Mouse (Mus musculus) liver, adult 2 months (tissue): ENCODE measurements at regions not wholly inside any gene's neighbourhood (a gene's known extent, or its start where the extent isn't known, plus 50 kb on each side); places are given as distances from the start of the nearest gene placed in this dataset.

ENCODE experiments used
- CTCF ChIP-seq: fragments of 200-500 bp; IDR thresholded peaks from 2 replicates; pipeline ENCODE4 v1.5.1; 2011; ENCODE audit warnings: low read depth, low read length, control low read depth
- POLR2A ChIP-seq: fragments of 200-500 bp; IDR thresholded peaks from 2 replicates; pipeline ENCODE4 v1.6.1; 2011; ENCODE audit warnings: low read length, control low read depth; ENCODE audit not compliant: insufficient read depth; ENCODE audit errors: extremely low read depth

DNA sequence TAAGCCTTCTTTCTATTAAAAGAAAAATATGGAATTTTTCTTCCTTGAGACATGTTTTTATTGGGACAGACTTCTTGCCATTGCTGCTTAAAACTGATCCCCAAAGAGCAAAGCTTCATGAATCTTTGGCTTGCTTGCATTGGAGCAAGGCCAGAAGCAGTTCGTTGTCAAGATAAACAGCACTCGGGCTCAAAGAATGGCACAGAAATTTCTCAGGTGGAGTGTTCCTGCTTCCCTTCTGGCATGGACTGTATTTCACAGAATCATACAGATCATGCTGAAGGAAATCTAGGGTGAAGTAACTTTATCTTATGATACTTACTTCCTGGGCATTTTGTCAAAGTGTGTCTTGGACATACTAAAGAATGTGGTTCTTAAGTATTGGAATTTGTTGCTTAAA is 77.0 kb upstream of the Mmadhc start:
- TF ChIP-seq CTCF (no peak), POLR2A (no peak)
